Mouse (Mus musculus) thymus, postnatal 25 days (tissue): Measurements from ENCODE around the gene P3h3.
"Not testable (repeated sequence)": the region's sequence is repeated elsewhere in the genome, so short reads cannot be mapped to it uniquely, and the experiment has no call there.

Source experiments
- DNase-seq: peaks from one replicate; pipeline ENCODE4 v3.0.0; 2022

The P3h3 gene

GRCm38 (mm10) chr6:124865766-124866362 is 8.3 kb upstream of the P3h3 start:
- DNase-seq, result no peak

- peak; percentile 76 for DNase-seq
These were observed 6.2 kb upstream of the P3h3 start, which contains the start of gene Gpr162 for GRCm38 (mm10) chr6:124863658-124864298. Gene Gpr162 (minus strand): TSS chr6:124863983.

- peak; percentile 83 for DNase-seq
These were observed 5.6 kb upstream of the P3h3 start for GRCm38 (mm10) chr6:124863125-124863657.

- DNase-seq, result peak; percentile 38
These were observed 5.0 kb upstream of the P3h3 start for GRCm38 (mm10) chr6:124862406-124863124.

GRCm38 (mm10) chr6:124861802-124862201 is 4.2 kb upstream of the P3h3 start:
- no peak for DNase-seq

GRCm38 (mm10) chr6:124861266-124861665 is 3.7 kb upstream of the P3h3 start:
- DNase-seq, result no peak

GRCm38 (mm10) chr6:124860511-124860910 is 3.0 kb upstream of the P3h3 start:
- DNase-seq, result no peak

- peak; percentile 91 for DNase-seq
These were observed 2.2 kb upstream of the P3h3 start for GRCm38 (mm10) chr6:124859725-124860124.

GRCm38 (mm10) chr6:124858561-124859318 is 1.2 kb upstream of the P3h3 start:
- no peak for DNase-seq

GRCm38 (mm10) chr6:124857840-124858530 is 433 bp upstream of the P3h3 start:
- DNase-seq, result no peak

- no peak for DNase-seq
These were observed 1.2 kb downstream of the P3h3 start for GRCm38 (mm10) chr6:124856321-124856720.

- no peak for DNase-seq
These were observed 2.9 kb downstream of the P3h3 start for GRCm38 (mm10) chr6:124854647-124855046.

GRCm38 (mm10) chr6:124850535-124850934 is 7.0 kb downstream of the P3h3 start:
- DNase-seq, result no peak

- peak; percentile 96 for DNase-seq
These were observed 10.2 kb downstream of the P3h3 start for GRCm38 (mm10) chr6:124847305-124847704.

GRCm38 (mm10) chr6:124840241-124841167 is 17.0 kb downstream of the P3h3 start, which contains the start of gene Gnb3:
Gene Gnb3 (minus strand): TSS chr6:124840275.
- no peak for DNase-seq

GRCm38 (mm10) chr6:124839805-124840204 is 17.7 kb downstream of the P3h3 start:
- DNase-seq, result no peak

GRCm38 (mm10) chr6:124836411-124836810 is 21.1 kb downstream of the P3h3 start:
- no peak for DNase-seq

GRCm38 (mm10) chr6:124835531-124835930 is 22.0 kb downstream of the P3h3 start:
- no peak for DNase-seq

GRCm38 (mm10) chr6:124834512-124835081 is 23.0 kb downstream of the P3h3 start:
- DNase-seq, result no peak

- no peak for DNase-seq
These were observed 25.9 kb downstream of the P3h3 start for GRCm38 (mm10) chr6:124831649-124832048.

GRCm38 (mm10) chr6:124831199-124831598 is 26.4 kb downstream of the P3h3 start:
- not testable (repeated sequence) for DNase-seq
